Mouse (Mus musculus) liver, embryonic 11.5 days (tissue): ENCODE measurements around the gene Vwa5b1. TPM values are rescaled to one million over a fixed set of nuclear protein-coding genes. Genes with fewer than 3 reads are reported as not detected.

ENCODE experiments used
- ATAC-seq: fragments of 200-750 bp; cut with Nextera tagmentation; replicated peaks from 2 replicates; pipeline ENCODE4 v1.8.0; 2017; ENCODE audit warnings: moderate number of reproducible peaks, mild to moderate bottlenecking, moderate TSS enrichment, moderate library complexity; ENCODE audit not compliant: low FRiP score
- DNase-seq: peaks from one replicate; pipeline ENCODE4 v3.0.0-alpha.2; 2017; ENCODE audit warnings: low spot score
- H3K27ac ChIP-seq: fragments of 300-500 bp; sonication (generic); 2 replicates; pipeline ENCODE4 v1.5.1; 2014; ENCODE audit warnings: mild to moderate bottlenecking, low read depth, low read length, control low read depth
- H3K27me3 ChIP-seq: fragments of 300-500 bp; sonication (generic); replicated peaks from 2 replicates; pipeline ENCODE4 v1.6.1; 2014; ENCODE audit warnings: low read length, mixed read lengths; ENCODE audit not compliant: control insufficient read depth, insufficient read depth
- H3K36me3 ChIP-seq: fragments of 300-500 bp; sonication (generic); 2 replicates; pipeline ENCODE4 v1.6.1; 2014; ENCODE audit warnings: mild to moderate bottlenecking, low read length, moderate library complexity, mixed read lengths; ENCODE audit not compliant: control insufficient read depth, insufficient read depth
- H3K4me1 ChIP-seq: fragments of 300-500 bp; sonication (generic); replicated peaks from 2 replicates; pipeline ENCODE4 v1.6.1; 2014; ENCODE audit warnings: low read length, mixed read lengths; ENCODE audit not compliant: control insufficient read depth, insufficient read depth
- H3K4me2 ChIP-seq: fragments of 300-500 bp; sonication (generic); 2 replicates; pipeline ENCODE4 v1.6.1; 2014; ENCODE audit warnings: mild to moderate bottlenecking, control low read depth, moderate library complexity
- H3K4me3 ChIP-seq: fragments of 300-500 bp; sonication (generic); 2 replicates; pipeline ENCODE4 v1.5.1; 2014; ENCODE audit warnings: low read depth, low read length, control low read depth
- H3K9ac ChIP-seq: fragments of 300-500 bp; sonication (generic); 2 replicates; pipeline ENCODE4 v1.6.1; 2014; ENCODE audit warnings: low read depth, low read length, control low read depth
- H3K9me3 ChIP-seq: fragments of 300-500 bp; sonication (generic); 2 replicates; pipeline ENCODE4 v1.6.1; 2016; ENCODE audit warnings: low read length, inconsistent platforms, mixed read lengths; ENCODE audit not compliant: control insufficient read depth
- WGBS: fragments of 180-500 bp; shearing (Covaris S2); extraction: QIAGEN DNeasy Blood & Tissue Kit; methylation state at CpG from one replicate; pipeline ENCODE4 v1.1.7; 2014; 5-methylcytosine and 5-hydroxymethylcytosine counted together
- polyA plus RNA-seq: library from polyadenylated mRNA; unstranded; fragments of >200 nt; fragmentation: Nextera tagmentation; extraction: Ambion mirVana; gene quantifications from 2 replicates; pipeline ENCODE4 v1.2.1, GENCODE M21; 2014

Gene Vwa5b1
- polyA plus RNA-seq, 1 experiment from 2014 or later: not detected

DNA sequence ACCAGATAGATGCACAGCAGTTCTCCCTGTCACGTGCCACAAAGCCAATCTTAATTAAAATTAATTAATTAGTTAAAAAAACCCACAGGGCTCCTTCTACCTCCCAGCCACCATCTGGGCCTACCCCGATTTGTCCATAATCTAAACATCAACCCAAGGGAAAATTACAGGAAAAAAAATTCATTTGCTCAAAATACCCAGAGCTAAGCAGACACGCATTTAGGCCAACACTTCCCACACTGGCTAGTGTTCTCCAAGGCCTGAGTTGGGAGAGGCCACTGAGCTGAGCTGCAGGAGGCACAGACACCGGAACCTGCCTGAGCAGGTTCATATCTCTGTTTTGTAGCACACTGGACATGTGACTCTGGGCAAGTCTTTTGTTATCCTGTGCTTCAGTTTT lies 86.7 kb downstream of the Vwa5b1 start:
- ATAC-seq (no peak), DNase-seq (no peak)
- no peak overlapping the region for H3K4me2 ChIP-seq
- no peak overlapping the region for H3K27ac ChIP-seq
- H3K36me3 ChIP-seq: no peaks in the 10 kb centered on the region
- H3K4me1 ChIP-seq: no peaks in the 10 kb centered on the region
- H3K9ac ChIP-seq: no peak overlapping the region
- no peak overlapping the region for H3K4me3 ChIP-seq
- H3K27me3 ChIP-seq: peaks cover 21% of the 10 kb centered on the region
- H3K9me3 ChIP-seq: no peaks in the 10 kb centered on the region
- 80% methylated on average over 4 of the region's 4 CpGs for WGBS

DNA sequence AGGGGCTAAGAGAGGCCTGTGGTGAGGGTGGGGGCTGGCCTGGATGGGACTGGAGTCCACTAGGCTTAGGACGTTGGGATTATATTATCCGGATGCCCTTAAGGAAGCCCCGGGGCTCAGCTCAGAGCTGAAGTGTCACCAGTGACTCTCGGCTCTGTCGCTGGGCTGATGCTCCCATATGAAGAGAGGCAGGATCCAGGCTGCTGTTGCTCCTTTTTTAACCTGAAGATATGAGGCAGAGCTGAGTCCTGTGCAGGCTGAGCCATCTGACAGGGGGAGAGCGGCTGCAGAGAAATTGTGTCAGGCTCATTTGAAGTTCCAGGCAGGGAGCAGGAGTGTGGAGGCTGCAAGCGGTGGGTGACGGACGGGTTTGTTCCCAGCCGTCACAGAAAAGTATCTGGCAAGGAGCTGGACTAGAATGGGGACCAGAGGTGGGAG lies 87.5 kb downstream of the Vwa5b1 start:
- ATAC-seq: no peak
- Histone ChIP-seq H3K4me2 (no peak overlapping the region), H3K9me3 (no peaks in the 10 kb centered on the region), H3K36me3 (no peaks in the 10 kb centered on the region), H3K27ac (no peak overlapping the region), H3K4me1 (no peaks in the 10 kb centered on the region), H3K4me3 (no peak overlapping the region), H3K27me3 (peaks cover 13% of the 10 kb centered on the region), H3K9ac (no peak overlapping the region)
- no peak for DNase-seq
- WGBS: 19% methylated on average over 10 of the region's 10 CpGs

DNA sequence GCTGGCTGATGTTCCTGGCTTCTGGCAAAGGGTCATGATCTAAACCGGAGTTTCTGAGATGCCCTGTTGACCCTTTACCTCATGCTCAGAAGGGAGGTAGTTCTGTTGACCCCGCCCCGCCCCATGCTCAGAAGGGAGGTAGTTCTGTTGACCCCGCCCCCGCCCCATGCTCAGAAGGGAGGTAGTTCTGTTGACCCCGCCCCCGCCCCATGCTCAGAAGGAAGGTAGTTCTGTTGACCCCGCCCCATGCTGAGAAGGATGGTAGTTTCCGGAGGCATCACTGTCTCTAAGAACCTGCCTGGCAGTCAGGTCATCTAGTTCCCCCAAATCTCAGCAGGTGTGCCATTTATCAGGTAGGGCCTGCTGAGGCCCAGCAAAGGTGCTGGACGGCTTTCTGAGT lies 88.1 kb downstream of the Vwa5b1 start:
- Histone ChIP-seq H3K4me3 (no peak overlapping the region), H3K27me3 (peaks cover 10% of the 10 kb centered on the region), H3K9ac (no peak overlapping the region), H3K36me3 (no peaks in the 10 kb centered on the region), H3K27ac (no peak overlapping the region), H3K9me3 (no peaks in the 10 kb centered on the region), H3K4me1 (no peaks in the 10 kb centered on the region), H3K4me2 (no peak overlapping the region)
- 14% methylated on average over 10 of the region's 10 CpGs for WGBS
- ATAC-seq (no peak), DNase-seq (no peak)

DNA sequence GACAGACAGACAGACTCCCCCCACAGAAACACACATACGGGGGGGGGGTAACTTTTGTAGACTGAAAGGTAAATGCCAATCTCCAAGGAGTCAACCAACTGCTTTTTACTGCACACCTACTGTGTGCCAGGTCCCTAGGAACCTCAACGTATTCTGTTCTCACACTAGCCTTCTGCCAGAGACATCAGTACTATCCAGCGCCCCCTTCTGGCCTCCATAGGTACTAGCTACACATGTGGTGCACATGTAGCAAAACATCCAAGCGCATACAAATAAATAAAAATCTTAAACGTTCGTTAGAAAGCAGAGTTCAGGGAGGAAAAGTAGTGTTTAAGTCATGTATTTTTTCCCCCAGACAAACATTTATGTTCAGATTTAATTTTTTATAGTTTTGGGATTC lies 88.6 kb downstream of the Vwa5b1 start:
- no peak overlapping the region for H3K27ac ChIP-seq
- no peak for DNase-seq
- no peak overlapping the region for H3K4me3 ChIP-seq
- whole genome bisulfite sequencing: 52% methylated on average over 6 of the region's 6 CpGs
- no peaks in the 10 kb centered on the region for H3K4me1 ChIP-seq
- no peaks in the 10 kb centered on the region for H3K36me3 ChIP-seq
- peaks cover 8% of the 10 kb centered on the region for H3K27me3 ChIP-seq
- no peaks in the 10 kb centered on the region for H3K9me3 ChIP-seq
- H3K4me2 ChIP-seq: no peak overlapping the region
- ATAC-seq: no peak
- H3K9ac ChIP-seq: no peak overlapping the region

DNA sequence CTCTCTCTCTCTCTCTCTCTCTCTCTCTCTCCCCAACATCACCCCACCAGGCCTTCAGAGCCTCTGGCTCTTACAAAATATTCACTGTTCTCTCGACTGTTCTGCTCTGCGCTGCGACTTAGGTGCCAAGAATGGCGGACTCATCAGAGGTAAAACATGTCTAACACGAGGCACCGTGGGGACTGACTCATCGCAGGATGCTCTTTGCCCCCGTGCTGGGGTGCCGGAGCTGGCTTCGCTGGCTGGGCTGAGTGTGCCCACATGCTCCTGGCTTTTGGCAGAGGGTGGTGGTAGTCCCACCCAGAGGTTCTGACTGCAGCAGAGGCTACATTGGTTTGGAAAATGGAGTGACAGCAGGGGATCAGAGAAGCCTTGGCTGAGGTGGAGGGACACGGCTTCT lies 89.4 kb downstream of the Vwa5b1 start:
- ATAC-seq (no peak), DNase-seq (no peak)
- Histone ChIP-seq H3K36me3 (no peaks in the 10 kb centered on the region), H3K9ac (no peak overlapping the region), H3K27me3 (peaks cover 3% of the 10 kb centered on the region), H3K9me3 (no peaks in the 10 kb centered on the region), H3K4me3 (no peak overlapping the region), H3K4me2 (no peak overlapping the region), H3K4me1 (no peaks in the 10 kb centered on the region), H3K27ac (no peak overlapping the region)
- WGBS: 76% methylated on average over 11 of the region's 11 CpGs

DNA sequence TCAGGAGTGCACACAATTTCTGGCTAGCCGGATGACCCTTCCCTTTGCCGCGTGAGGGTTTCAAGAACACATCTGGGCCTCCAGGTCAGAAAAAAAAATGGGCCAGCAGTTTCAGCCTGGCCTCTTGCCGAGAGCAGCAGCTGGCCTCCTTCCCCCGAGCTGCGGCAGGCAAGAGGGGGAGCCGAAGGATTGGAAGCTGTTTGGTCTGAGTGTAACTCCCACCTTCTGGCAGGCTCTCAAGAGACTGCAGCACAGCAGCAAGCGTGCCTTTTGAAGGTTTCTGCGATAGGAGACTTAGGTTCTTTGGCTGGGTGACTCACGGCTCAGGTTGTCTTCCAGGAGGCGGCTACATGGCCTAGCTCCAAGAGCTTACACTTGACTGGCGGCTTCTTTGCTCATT lies 92.5 kb downstream of the Vwa5b1 start:
- Histone ChIP-seq H3K27ac (no peak overlapping the region), H3K27me3 (peaks cover 3% of the 10 kb centered on the region)

DNA sequence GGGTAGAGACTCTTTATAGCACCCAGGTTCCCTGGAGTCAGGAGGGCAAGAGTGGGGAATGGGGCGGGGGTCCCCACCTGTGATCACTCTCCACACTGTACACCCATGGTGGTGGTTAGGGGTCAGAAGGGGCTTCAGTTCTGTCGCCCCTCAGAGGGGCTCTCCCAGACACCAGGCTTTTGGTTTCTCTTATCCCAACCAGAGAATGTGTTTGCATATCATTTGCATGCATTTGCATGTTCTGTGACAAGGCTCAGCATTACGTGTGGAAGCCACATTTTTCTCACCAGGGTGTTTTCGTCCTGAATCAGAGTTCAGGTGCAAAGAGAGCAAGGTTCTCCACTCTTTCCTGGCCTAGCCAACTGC lies 97.6 kb downstream of the Vwa5b1 start:
- 57% methylated on average over 4 of the region's 4 CpGs for WGBS
- Histone ChIP-seq H3K4me3 (no peak overlapping the region), H3K9me3 (0 out of 2 replicates have a peak, but pooled peaks cover 2% of the 10 kb centered on the region), H3K27ac (no peak overlapping the region), H3K4me1 (no peaks in the 10 kb centered on the region), H3K4me2 (no peak overlapping the region), H3K9ac (no peak overlapping the region), H3K27me3 (peaks cover 3% of the 10 kb centered on the region; the same call in 1 of the 2 replicates), H3K36me3 (no peaks in the 10 kb centered on the region)
- ATAC-seq (no peak), DNase-seq (no peak)

More for the DNA sequence above, 92.5 kb downstream of the Vwa5b1 start:
- Histone ChIP-seq H3K4me2 (no peak overlapping the region), H3K9me3 (no peaks in the 10 kb centered on the region), H3K36me3 (no peaks in the 10 kb centered on the region), H3K4me1 (no peaks in the 10 kb centered on the region), H3K4me3 (no peak overlapping the region), H3K9ac (no peak overlapping the region)
- DNase-seq (no peak), ATAC-seq (no peak)
- 60% methylated on average over 12 of the region's 12 CpGs for WGBS

DNA sequence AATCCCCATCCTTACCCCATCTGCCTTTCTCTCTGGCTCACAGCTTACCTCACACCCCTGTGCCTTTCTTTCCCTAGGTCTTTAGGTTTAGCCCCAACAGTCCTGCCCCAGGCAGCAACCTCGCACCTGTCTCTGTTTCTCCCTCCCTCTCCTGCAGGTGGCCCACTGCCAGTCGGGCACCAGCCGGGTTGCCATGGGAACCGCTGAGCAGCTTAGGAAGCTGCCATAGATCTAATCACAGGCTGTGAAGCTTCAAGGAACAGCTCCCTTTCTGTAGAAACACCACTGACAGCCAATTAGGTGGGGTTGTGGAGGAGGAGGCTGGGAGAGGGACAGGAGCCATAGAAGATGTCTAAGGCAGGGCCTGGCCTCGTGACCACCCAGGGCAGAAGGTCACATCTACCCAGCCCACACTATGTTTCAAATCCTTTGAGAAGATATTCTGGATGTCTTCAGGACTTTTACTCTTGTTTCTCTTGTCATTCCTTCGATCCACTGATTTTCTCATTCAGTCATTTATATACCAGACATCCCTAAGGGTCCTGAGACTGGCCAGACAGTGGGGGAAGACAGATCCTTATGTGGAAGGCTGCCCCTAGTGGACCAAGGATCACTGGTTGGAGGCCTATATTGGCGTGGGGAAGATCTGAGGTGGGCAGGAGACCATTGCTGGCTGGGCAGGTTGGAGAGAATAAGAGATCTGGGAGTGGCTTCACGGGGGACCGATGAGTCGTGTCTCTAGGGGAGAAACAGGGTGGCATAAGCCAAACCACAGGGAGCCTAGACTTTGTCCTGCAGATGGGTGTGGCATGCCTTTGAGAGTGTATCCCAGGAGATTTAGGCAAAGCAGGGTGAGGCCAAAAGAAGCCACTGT lies 98.2 kb downstream of the Vwa5b1 start:
- Histone ChIP-seq H3K4me1 (no peaks in the 10 kb centered on the region), H3K9me3 (0 out of 2 replicates have a peak, but pooled peaks cover 2% of the 10 kb centered on the region), H3K27ac (no peak overlapping the region), H3K4me3 (no peak overlapping the region), H3K4me2 (no peak overlapping the region), H3K36me3 (no peaks in the 10 kb centered on the region), H3K27me3 (peaks cover 3% of the 10 kb centered on the region; the same call in 1 of the 2 replicates), H3K9ac (no peak overlapping the region)
- ATAC-seq (no peak), DNase-seq (no peak)
- 31% methylated on average over 10 of the region's 10 CpGs for WGBS

DNA sequence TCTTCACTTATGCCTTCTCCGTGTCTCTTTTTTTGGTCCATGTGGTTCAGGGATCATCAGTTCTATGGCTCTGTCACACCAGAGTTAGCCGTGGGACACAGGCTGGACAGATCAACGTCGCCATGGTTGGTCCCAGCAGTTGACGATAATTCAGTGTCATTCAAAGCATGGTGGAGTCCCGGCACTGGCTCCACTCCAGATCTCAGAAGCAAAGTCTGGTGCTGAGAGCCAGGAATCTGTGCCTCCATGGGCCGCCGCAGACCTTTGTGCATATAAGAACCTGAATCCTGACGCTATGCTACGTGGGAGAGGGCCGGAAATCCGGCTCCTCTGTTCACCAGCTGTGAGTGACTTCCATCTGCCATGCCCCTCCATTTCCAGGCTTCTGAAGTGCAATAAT lies 100.1 kb downstream of the Vwa5b1 start:
- Histone ChIP-seq H3K9me3 (0 out of 2 replicates have a peak, but pooled peaks cover 2% of the 10 kb centered on the region), H3K4me3 (no peak overlapping the region), H3K4me2 (no peak overlapping the region), H3K4me1 (no peaks in the 10 kb centered on the region), H3K27ac (no peak overlapping the region), H3K36me3 (no peaks in the 10 kb centered on the region), H3K9ac (no peak overlapping the region), H3K27me3 (peaks cover 3% of the 10 kb centered on the region; the same call in 1 of the 2 replicates)
- no peak for DNase-seq
- 83% methylated on average over 12 of the region's 12 CpGs for WGBS
- no peak for ATAC-seq
